Mouse (Mus musculus) ES-E14 (cell line): ENCODE data around the gene Zfp324.

ENCODE experiments used
- CHD2 ChIP-seq: IDR thresholded peaks from 2 replicates; pipeline ENCODE4 v1.6.1; 2014; ENCODE audit warnings: mild to moderate bottlenecking, low read depth, low read length, inconsistent platforms
- HCFC1 ChIP-seq: IDR thresholded peaks from 2 replicates; pipeline ENCODE4 v1.6.1; 2012; ENCODE audit warnings: low read length, inconsistent platforms, borderline replicate concordance; ENCODE audit not compliant: insufficient read depth
- MAFK ChIP-seq: IDR thresholded peaks from 2 replicates; pipeline ENCODE4 v1.6.1; 2014; ENCODE audit warnings: mild to moderate bottlenecking, low read depth, low read length, inconsistent platforms; ENCODE audit not compliant: insufficient read depth
- ZNF384 ChIP-seq: IDR thresholded peaks from 2 replicates; pipeline ENCODE4 v1.6.1; 2012; ENCODE audit warnings: low read depth, low read length, inconsistent platforms

- TF ChIP-seq MAFK, result no peak
- peak; percentile 83 for TF ChIP-seq HCFC1
- TF ChIP-seq CHD2, result peak; percentile 83
- TF ChIP-seq ZNF384, result no peak
Measured at GRCm38 (mm10) chr7:12921705-12922465, 43.8 kb upstream of the Zfp324 start, which contains the start of gene Rps5.
